Mouse (Mus musculus) midbrain, embryonic 13.5 days (tissue): ENCODE results near the gene Adgrl2. TPM values are rescaled to one million over a fixed set of nuclear protein-coding genes. Genes with fewer than 3 reads are reported as not detected.

Experiments used
- ATAC-seq: fragments of 200-750 bp; cut with Nextera tagmentation; 2 replicates; pipeline ENCODE4 v1.8.0; 2017; ENCODE audit warnings: mild to moderate bottlenecking, moderate TSS enrichment, moderate library complexity
- H3K27ac ChIP-seq: fragments of 300-500 bp; sonication (generic); 2 replicates; pipeline ENCODE4 v1.5.1; 2015; ENCODE audit warnings: inconsistent platforms, mild to moderate bottlenecking, moderate library complexity
- H3K27me3 ChIP-seq: fragments of 300-500 bp; sonication (generic); 2 replicates; pipeline ENCODE4 v1.6.1; 2015; ENCODE audit warnings: mild to moderate bottlenecking, inconsistent platforms
- H3K36me3 ChIP-seq: fragments of 300-500 bp; sonication (generic); 2 replicates; pipeline ENCODE4 v1.6.1; 2015; ENCODE audit warnings: mild to moderate bottlenecking, inconsistent platforms
- H3K4me1 ChIP-seq: fragments of 300-500 bp; sonication (generic); replicated peaks from 2 replicates; pipeline ENCODE4 v1.6.1; 2015; ENCODE audit warnings: inconsistent platforms
- H3K4me2 ChIP-seq: fragments of 300-500 bp; sonication (generic); replicated peaks from 2 replicates; pipeline ENCODE4 v1.6.1; 2015; ENCODE audit warnings: moderate library complexity, mild to moderate bottlenecking, inconsistent platforms
- H3K4me3 ChIP-seq: fragments of 300-500 bp; sonication (generic); replicated peaks from 2 replicates; pipeline ENCODE4 v1.5.1; 2015; ENCODE audit warnings: mild to moderate bottlenecking, inconsistent platforms
- H3K9ac ChIP-seq: fragments of 300-500 bp; sonication (generic); replicated peaks from 2 replicates; pipeline ENCODE4 v1.6.1; 2015; ENCODE audit warnings: mild to moderate bottlenecking, inconsistent platforms
- H3K9me3 ChIP-seq: fragments of 300-500 bp; sonication (generic); 2 replicates; pipeline ENCODE4 v1.6.1; 2016; ENCODE audit warnings: mild to moderate bottlenecking, inconsistent platforms
- WGBS: fragments of 180-500 bp; shearing (Covaris S2); methylation state at CpG from one replicate; pipeline ENCODE4 v1.1.7; 2015; 5-methylcytosine and 5-hydroxymethylcytosine counted together
- polyA plus RNA-seq: library from polyadenylated mRNA; unstranded; fragments of >200 nt; fragmentation: Nextera tagmentation; extraction: Ambion mirVana; gene quantifications from 2 replicates; pipeline ENCODE4 v1.2.1, GENCODE M21; 2015

Gene Adgrl2
- polyA plus RNA-seq, 1 experiment from 2014 or later, result 125 TPM

DNA sequence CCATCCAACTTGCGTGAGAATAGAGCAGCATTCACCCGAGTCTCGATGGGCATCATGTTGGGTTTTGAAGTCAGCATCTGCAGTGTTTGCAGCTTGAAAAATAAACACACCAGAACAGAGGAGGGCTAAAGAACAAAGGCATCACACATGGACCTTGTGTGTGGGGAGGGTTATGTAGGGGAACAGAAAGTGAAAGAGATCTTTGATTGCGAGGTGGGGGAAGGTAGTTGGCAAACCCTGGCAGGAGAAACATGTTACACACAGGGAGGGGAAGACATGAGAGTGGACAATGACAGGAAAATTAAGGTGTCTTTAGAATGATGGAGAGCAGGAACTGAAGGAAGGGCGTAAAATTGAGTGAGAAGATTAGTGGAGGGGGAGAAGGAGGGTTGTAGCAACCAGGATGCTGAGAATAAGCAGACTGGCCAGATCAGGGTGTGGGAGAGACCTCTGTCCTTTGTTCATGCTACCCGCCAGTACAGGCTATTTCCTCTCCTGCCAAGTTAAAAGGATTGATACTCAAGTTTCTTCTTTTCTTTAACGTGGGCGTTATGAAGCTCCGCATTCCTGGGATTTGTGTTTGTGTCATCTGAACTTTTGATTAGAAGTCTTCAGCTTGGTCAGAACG lies 197.0 kb downstream of the Adgrl2 start:
- H3K27me3 ChIP-seq, result no peaks in the 10 kb centered on the region
- 73% methylated on average over 10 of the region's 10 CpGs for WGBS
- no peak for ATAC-seq
- H3K4me3 ChIP-seq, result no peak overlapping the region
- no peak overlapping the region for H3K4me2 ChIP-seq
- no peaks in the 10 kb centered on the region for H3K4me1 ChIP-seq
- no peaks in the 10 kb centered on the region for H3K36me3 ChIP-seq
- H3K9ac ChIP-seq, result no peak overlapping the region
- no peaks in the 10 kb centered on the region for H3K9me3 ChIP-seq
- no peak overlapping the region for H3K27ac ChIP-seq

DNA sequence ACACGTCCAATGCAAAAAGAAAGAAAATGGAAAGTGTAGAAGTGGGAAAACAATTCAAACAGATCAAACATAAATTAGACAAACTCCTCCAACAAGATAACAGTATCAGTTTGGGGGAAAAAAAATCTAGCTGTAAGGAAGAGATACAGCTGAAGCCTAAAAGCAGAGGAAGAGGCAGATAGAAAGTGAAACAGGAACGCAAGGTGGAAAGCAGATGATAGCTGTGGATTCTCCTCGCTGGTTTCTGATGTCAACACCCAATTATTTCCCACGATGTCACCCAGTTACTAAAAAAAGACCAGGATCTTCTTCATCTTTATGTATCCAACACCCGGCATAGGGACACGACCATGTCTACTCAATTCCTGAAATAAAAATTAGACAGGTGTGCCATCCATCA lies 220.0 kb downstream of the Adgrl2 start:
- H3K9me3 ChIP-seq, result no peaks in the 10 kb centered on the region
- no peaks in the 10 kb centered on the region for H3K36me3 ChIP-seq
- 0 out of 2 replicates have a peak, but pooled peaks cover 4% of the 10 kb centered on the region for H3K4me1 ChIP-seq
- no peak overlapping the region for H3K9ac ChIP-seq
- no peak overlapping the region for H3K27ac ChIP-seq
- no peak overlapping the region for H3K4me2 ChIP-seq
- no peak for ATAC-seq
- no peak overlapping the region for H3K4me3 ChIP-seq
- no peaks in the 10 kb centered on the region for H3K27me3 ChIP-seq
- WGBS, result 92% methylated on average over 6 of the region's 6 CpGs
